Mouse (Mus musculus) limb, embryonic 12.5 days (tissue): Measurements from ENCODE around the gene Tmem205. TPM values are rescaled to one million over a fixed set of nuclear protein-coding genes. Genes with fewer than 3 reads are reported as not detected.

Experiments
- ATAC-seq: fragments of 200-750 bp; cut with Nextera tagmentation; 2 replicates; pipeline ENCODE4 v1.8.0; 2017; ENCODE audit warnings: low read depth, moderate TSS enrichment; ENCODE audit not compliant: insufficient number of reproducible peaks, insufficient read depth, low FRiP score, low TSS enrichment
- H3K27ac ChIP-seq: fragments of 300-500 bp; sonication (generic); 2 replicates; pipeline ENCODE4 v1.5.1; 2016; ENCODE audit warnings: mild to moderate bottlenecking, moderate library complexity
- H3K27me3 ChIP-seq: fragments of 300-500 bp; sonication (generic); 2 replicates; pipeline ENCODE4 v1.6.1; 2016; ENCODE audit warnings: mild to moderate bottlenecking, moderate library complexity
- H3K36me3 ChIP-seq: fragments of 300-500 bp; sonication (generic); 2 replicates; pipeline ENCODE4 v1.6.1; 2016; ENCODE audit warnings: mild to moderate bottlenecking, moderate library complexity
- H3K4me1 ChIP-seq: fragments of 300-500 bp; sonication (generic); replicated peaks from 2 replicates; pipeline ENCODE4 v1.6.1; 2016
- H3K4me2 ChIP-seq: fragments of 300-500 bp; sonication (generic); 2 replicates; pipeline ENCODE4 v1.6.1; 2016; ENCODE audit warnings: mild to moderate bottlenecking, moderate library complexity
- H3K4me3 ChIP-seq: fragments of 300-500 bp; sonication (generic); replicated peaks from 2 replicates; pipeline ENCODE4 v1.5.1; 2016; ENCODE audit warnings: mild to moderate bottlenecking
- H3K9ac ChIP-seq: fragments of 300-500 bp; sonication (generic); replicated peaks from 2 replicates; pipeline ENCODE4 v1.6.1; 2016; ENCODE audit warnings: mild to moderate bottlenecking, moderate library complexity
- H3K9me3 ChIP-seq: fragments of 300-500 bp; sonication (generic); 2 replicates; pipeline ENCODE4 v1.6.1; 2016; ENCODE audit warnings: mild to moderate bottlenecking, moderate library complexity
- WGBS: fragments of 180-500 bp; shearing (Covaris S2); methylation state at CpG from one replicate; pipeline ENCODE4 v1.1.7; 2016; 5-methylcytosine and 5-hydroxymethylcytosine counted together
- polyA plus RNA-seq: library from polyadenylated mRNA; unstranded; fragments of >200 nt; fragmentation: Nextera tagmentation; extraction: Ambion mirVana; gene quantifications from 2 replicates; pipeline ENCODE4 v1.2.1, GENCODE M21; 2016

The Tmem205 gene
- polyA plus RNA-seq, 1 experiment from 2014 or later = 33.4 TPM

GRCm38 (mm10) chr9:21916851-21917492 lies 10.4 kb downstream of the Tmem205 start:
- Histone ChIP-seq H3K9ac (no peak overlapping the region), H3K4me1 (peaks cover 7% of the 10 kb centered on the region), H3K27ac (no peak overlapping the region), H3K36me3 (peaks cover 4% of the 10 kb centered on the region; the same call in 1 of the 2 replicates), H3K9me3 (no peaks in the 10 kb centered on the region), H3K4me2 (peak overlapping the region; percentile 97), H3K27me3 (peaks cover 26% of the 10 kb centered on the region), H3K4me3 (peak overlapping the region; percentile 62)
- no peak for ATAC-seq
- WGBS = 57% methylated on average over 3 of the region's 3 CpGs

DNA sequence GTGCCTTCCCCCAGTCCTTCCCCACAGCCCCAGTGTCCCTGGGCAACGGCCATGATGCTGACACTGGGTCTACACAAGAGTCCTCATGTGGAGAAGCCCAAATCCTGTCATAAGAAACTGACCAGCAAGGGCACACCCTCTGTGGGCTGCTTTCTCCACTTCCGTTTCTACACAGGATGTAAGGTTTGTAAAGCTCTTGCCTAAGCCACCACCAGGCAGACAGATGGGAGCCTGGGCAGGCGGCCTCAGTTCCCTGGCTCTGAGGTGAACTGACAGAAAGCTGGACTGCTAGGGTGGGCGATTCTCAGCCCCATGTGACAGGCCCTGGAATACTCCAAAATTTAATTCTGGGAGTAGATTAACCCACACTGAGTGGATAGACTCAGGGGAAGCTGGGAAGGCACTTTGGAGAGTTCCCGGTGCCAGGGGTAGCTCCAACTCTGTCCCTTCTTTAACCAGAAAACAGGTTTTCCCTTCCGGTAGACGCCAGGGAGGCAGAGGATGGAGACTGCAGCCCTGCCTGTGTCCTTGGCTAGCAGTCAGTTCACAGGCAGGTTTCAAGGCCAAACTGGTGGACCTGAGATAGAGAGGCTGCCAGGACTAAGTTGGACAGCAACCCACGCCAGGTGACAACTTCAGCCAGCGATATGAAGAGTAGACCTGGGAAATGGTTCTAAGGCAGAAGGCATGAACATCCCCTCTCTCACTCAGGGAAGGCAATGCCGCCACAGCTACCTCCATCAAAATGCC lies 17.7 kb downstream of the Tmem205 start:
- no peak overlapping the region for H3K27ac ChIP-seq
- no peaks in the 10 kb centered on the region for H3K4me1 ChIP-seq
- H3K4me2 ChIP-seq = no peak overlapping the region
- no peak overlapping the region for H3K9ac ChIP-seq
- no peaks in the 10 kb centered on the region for H3K27me3 ChIP-seq
- no peak for ATAC-seq
- no peak overlapping the region for H3K4me3 ChIP-seq
- peaks cover 5% of the 10 kb centered on the region; the same call in 1 of the 2 replicates for H3K9me3 ChIP-seq
- 73% methylated on average over 10 of the region's 10 CpGs for WGBS
- H3K36me3 ChIP-seq = no peaks in the 10 kb centered on the region

DNA sequence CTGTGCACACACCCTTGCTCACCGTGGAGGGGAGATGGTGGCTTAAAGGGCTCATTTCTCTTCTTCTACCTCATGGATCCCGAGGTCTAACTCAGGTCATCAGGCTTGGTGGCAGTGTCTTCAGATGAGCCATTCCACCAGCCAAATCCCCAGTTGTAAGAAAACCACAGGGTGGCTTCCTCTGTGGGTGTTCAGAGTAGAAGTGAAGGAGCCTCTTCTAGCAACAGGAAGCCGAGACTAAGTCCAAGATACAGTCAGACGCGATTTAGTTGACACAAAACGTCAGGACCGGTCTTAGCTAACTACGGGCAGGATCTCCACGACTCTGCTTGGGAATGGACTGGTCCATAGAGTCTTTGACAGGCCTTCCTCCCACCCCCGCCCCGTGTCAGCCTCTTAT lies 19.1 kb downstream of the Tmem205 start:
- no peak for ATAC-seq
- Histone ChIP-seq H3K9ac (no peak overlapping the region), H3K27me3 (0 out of 2 replicates have a peak, but pooled peaks cover 8% of the 10 kb centered on the region), H3K9me3 (peaks cover 5% of the 10 kb centered on the region; the same call in 1 of the 2 replicates), H3K4me2 (no peak overlapping the region), H3K4me3 (no peak overlapping the region), H3K27ac (no peak overlapping the region), H3K4me1 (no peaks in the 10 kb centered on the region), H3K36me3 (no peaks in the 10 kb centered on the region)
- WGBS = 73% methylated on average over 11 of the region's 11 CpGs

DNA sequence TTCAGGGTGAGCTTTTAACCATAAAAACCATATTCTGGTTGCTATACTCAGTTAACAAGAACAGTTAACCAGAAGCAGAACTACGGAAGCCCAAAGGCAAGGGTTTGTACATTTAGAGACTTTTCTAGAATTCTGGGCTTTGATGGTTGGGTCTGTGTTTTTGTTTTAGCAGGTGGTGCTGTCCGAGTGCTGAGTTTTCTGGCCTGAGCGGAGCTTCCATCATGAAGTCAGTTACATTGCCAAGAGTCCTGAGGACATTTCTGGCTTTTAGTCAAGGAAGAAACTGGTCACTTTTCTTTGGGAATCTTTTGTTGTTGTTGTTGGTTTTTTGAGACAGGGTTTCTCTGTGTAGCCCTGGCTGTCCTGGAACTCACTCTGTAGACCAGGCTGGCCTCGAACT lies 23.3 kb downstream of the Tmem205 start:
- peaks cover 5% of the 10 kb centered on the region; the same call in 1 of the 2 replicates for H3K9me3 ChIP-seq
- 87% methylated on average over 4 of the region's 4 CpGs for WGBS
- no peak overlapping the region for H3K4me2 ChIP-seq
- no peak for ATAC-seq
- no peak overlapping the region for H3K9ac ChIP-seq
- no peak overlapping the region for H3K4me3 ChIP-seq
- no peak overlapping the region for H3K27ac ChIP-seq
- no peaks in the 10 kb centered on the region for H3K4me1 ChIP-seq
- no peaks in the 10 kb centered on the region for H3K36me3 ChIP-seq
- peaks cover 16% of the 10 kb centered on the region; the same call in 1 of the 2 replicates for H3K27me3 ChIP-seq

DNA sequence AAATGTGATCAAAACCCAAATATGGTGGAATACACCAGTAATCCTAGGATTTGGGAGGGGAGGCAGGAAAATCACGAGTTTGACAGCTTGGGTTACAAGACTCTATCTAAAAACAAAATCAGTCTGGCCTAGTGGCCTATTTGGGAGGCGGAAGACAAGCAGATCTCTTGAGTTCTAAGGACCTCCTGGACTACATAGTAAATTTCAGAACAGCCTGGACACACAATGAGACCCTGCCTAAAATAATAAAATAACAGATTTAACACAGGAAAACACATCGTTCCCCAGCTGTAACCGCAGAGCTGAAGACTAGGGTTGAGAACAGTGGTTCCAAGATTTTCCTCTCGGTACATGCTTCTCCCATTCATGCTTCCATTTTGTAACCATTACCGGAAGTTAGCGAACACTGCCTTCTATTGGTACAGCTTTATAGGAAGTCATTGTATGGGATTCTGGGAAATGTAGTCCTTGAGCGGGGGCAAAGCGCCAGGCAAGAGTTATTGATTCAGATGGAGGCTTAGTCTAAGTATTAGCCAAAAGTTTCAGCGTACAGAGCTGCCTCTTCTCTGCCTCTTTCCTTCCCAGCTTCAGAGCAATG lies 26.0 kb downstream of the Tmem205 start:
- Histone ChIP-seq H3K4me1 (no peaks in the 10 kb centered on the region), H3K27ac (no peak overlapping the region), H3K27me3 (peaks cover 19% of the 10 kb centered on the region; the same call in 1 of the 2 replicates), H3K9me3 (peaks cover 5% of the 10 kb centered on the region; the same call in 1 of the 2 replicates), H3K36me3 (no peaks in the 10 kb centered on the region), H3K4me3 (peak overlapping the region; percentile 36), H3K4me2 (peak overlapping the region; percentile 53), H3K9ac (no peak overlapping the region)
- peak; percentile 67 for ATAC-seq
- 15% methylated on average over 10 of the region's 10 CpGs for WGBS

DNA sequence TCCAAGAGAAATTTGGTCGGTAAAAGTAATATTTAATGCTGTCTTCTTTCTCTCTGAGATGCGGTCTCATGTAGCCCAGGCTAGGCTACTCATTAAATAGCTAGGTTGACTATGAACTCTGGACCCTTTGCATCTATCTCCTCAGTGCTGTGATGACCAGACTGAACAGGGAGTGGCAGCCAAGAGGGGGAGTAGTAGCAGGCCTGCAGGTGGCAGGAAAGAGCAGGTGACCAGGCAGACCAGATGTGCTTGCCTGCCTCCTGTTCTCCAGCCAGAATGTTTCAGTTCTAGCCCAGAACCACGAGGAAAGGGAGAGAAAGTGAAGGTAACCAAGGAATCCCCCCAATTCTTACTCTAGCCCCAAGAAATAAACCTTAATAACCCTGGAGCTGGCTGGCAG lies 38.1 kb downstream of the Tmem205 start:
- Histone ChIP-seq H3K4me3 (no peak overlapping the region), H3K36me3 (no peaks in the 10 kb centered on the region), H3K9me3 (no peaks in the 10 kb centered on the region), H3K4me1 (no peaks in the 10 kb centered on the region), H3K4me2 (no peak overlapping the region), H3K27ac (no peak overlapping the region), H3K27me3 (peaks cover 8% of the 10 kb centered on the region; the same call in 1 of the 2 replicates), H3K9ac (no peak overlapping the region)
- 59% methylated on average over 3 of the region's 3 CpGs for WGBS
- ATAC-seq = no peak

DNA sequence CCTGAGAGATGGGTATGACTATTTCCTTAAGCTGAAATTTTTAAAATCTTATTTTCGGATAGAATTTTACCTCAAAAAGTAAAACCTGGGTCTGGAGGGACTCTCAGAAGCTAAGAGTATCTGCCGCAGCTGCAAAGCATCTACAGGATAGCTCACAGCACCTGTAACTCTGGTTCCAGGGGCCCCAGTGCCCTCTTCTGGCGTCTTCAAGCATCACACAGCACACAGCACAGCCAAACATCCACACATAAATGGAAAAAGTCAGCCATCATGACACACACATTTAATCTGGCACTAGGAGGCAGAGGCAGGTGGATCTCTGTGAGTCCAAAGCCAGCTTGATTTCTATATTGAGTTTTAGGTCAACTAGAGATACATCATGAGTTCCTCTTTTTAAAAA lies 50.8 kb downstream of the Tmem205 start:
- Histone ChIP-seq H3K9me3 (0 out of 2 replicates have a peak, but pooled peaks cover 3% of the 10 kb centered on the region), H3K4me2 (no peak overlapping the region), H3K4me3 (no peak overlapping the region), H3K4me1 (no peaks in the 10 kb centered on the region), H3K36me3 (no peaks in the 10 kb centered on the region), H3K27me3 (no peaks in the 10 kb centered on the region), H3K9ac (no peak overlapping the region), H3K27ac (no peak overlapping the region)
- 60% methylated on average over 3 of the region's 3 CpGs for WGBS
- ATAC-seq = no peak

- no peak overlapping the region for H3K4me2 ChIP-seq
- H3K4me1 ChIP-seq = no peaks in the 10 kb centered on the region
- H3K4me3 ChIP-seq = no peak overlapping the region
- no peaks in the 10 kb centered on the region for H3K9me3 ChIP-seq
- no peak for ATAC-seq
- H3K27me3 ChIP-seq = no peaks in the 10 kb centered on the region; the same call in 1 of the 2 replicates
- 66% methylated on average over 4 of the region's 4 CpGs for WGBS
- no peaks in the 10 kb centered on the region for H3K36me3 ChIP-seq
- no peak overlapping the region for H3K9ac ChIP-seq
- no peak overlapping the region for H3K27ac ChIP-seq
These were observed 55.2 kb downstream of the Tmem205 start for GRCm38 (mm10) chr9:21872204-21872603.

Other genes starting within 250 kb of the Tmem205 start
- gene Ldlr, start 204.1 kb downstream of the Tmem205 start, polyA plus RNA-seq = 37.3 and 38.5 TPM in 2 replicates
- gene Spc24, start 167.3 kb downstream of the Tmem205 start, polyA plus RNA-seq = 152 and 161 TPM in 2 replicates
- 19.9 and 22.3 TPM in 2 replicates for gene Kank2, start 128.8 kb downstream of the Tmem205 start, polyA plus RNA-seq
- 0.99 and 1.1 TPM in 2 replicates for gene Angptl8, start 92.0 kb downstream of the Tmem205 start, polyA plus RNA-seq
- 38.3 and 38.9 TPM in 2 replicates for gene Dock6, start 74.9 kb downstream of the Tmem205 start, polyA plus RNA-seq
- 7.3 and 8.8 TPM in 2 replicates for gene Rab3d, start 9.4 kb downstream of the Tmem205 start, polyA plus RNA-seq
- gene Ccdc159, start 85 bp downstream of the Tmem205 start, polyA plus RNA-seq = 5.2 and 5.7 TPM in 2 replicates
- gene Plppr2, start 9.5 kb upstream of the Tmem205 start, polyA plus RNA-seq = 9.3 and 11.9 TPM in 2 replicates
- 7.3 and 7.4 TPM in 2 replicates for gene Swsap1, start 28.2 kb upstream of the Tmem205 start, polyA plus RNA-seq
- gene Epor, start 36.0 kb upstream of the Tmem205 start, polyA plus RNA-seq = 6.9 and 8.1 TPM in 2 replicates
- 1.8 and 2.6 TPM in 2 replicates for gene Rgl3, start 61.9 kb upstream of the Tmem205 start, polyA plus RNA-seq
- gene Ccdc151, start 75.1 kb upstream of the Tmem205 start, polyA plus RNA-seq = 1.9 TPM in 2 replicates
- 108 TPM in 2 replicates for gene Prkcsh, start 75.2 kb upstream of the Tmem205 start, polyA plus RNA-seq
- gene Elavl3, start 124.5 kb upstream of the Tmem205 start, polyA plus RNA-seq = 0.23 TPM in 1 of 2 replicates, not detected in the other
- not detected in 2 replicates for gene Gm49318, start 143.7 kb upstream of the Tmem205 start, polyA plus RNA-seq
- gene Zfp653, start 143.8 kb upstream of the Tmem205 start, polyA plus RNA-seq = 13.2 and 14.0 TPM in 2 replicates
- 31.5 and 32.2 TPM in 2 replicates for gene Ecsit, start 157.9 kb upstream of the Tmem205 start, polyA plus RNA-seq
- gene Cnn1, start 171.7 kb upstream of the Tmem205 start, polyA plus RNA-seq = 1.4 and 1.5 TPM in 2 replicates
- gene Elof1, start 189.6 kb upstream of the Tmem205 start, polyA plus RNA-seq = 192 and 199 TPM in 2 replicates
- 7.7 and 9.9 TPM in 2 replicates for gene Acp5, start 208.2 kb upstream of the Tmem205 start, polyA plus RNA-seq
- gene Pigyl, start 229.3 kb upstream of the Tmem205 start, polyA plus RNA-seq = 64.7 and 66.7 TPM in 2 replicates